Mouse (Mus musculus): ENCODE measurements around the gene Tm4sf1. TPM values are rescaled to one million over a fixed set of nuclear protein-coding genes. Genes with fewer than 3 reads are reported as not detected.

Tm4sf1 gene
- total RNA-seq, 1 experiment from 2014 or later: 44.9 TPM

DNA sequence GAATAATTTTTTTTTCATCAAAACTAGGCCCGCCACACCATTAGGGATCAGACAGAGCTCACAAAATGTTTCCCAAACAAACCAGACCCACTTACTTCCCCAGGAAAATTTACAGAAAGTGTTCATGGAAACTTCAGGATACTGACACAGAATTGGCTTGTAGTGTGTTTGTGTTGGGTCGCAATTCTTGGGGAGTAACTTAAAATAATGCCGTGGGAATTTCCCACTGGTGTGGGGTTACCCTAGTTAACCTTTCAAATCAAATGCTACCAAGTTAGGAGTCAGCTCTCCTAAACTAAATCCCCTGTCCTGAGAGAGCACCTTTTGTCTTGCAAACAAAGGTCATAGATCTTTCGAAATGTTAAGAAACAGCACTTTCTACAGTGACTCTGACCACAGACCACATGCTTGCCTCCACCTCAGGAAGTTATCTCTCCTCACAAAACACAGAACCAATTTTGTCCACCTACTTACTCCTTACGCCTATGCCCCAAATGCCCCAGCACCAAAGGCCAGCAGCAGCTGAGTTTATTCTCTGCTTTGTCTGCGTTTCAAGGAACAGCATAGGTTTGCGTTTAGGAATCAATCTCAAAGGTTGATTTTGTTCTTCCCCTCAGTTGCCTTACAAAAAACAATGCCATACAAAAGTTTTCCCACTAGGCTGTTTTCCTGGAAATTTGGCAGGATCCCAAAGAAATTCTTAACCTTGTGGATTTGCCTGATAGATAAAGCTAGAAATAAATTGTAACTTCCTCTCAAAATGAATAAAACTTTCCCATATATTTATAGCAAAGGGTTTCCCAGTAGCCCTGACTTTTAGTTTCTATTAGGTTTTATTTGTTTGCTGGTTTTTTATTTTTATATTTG is 13.7 kb downstream of the Tm4sf1 start:
- no peak for DNase-seq

DNA sequence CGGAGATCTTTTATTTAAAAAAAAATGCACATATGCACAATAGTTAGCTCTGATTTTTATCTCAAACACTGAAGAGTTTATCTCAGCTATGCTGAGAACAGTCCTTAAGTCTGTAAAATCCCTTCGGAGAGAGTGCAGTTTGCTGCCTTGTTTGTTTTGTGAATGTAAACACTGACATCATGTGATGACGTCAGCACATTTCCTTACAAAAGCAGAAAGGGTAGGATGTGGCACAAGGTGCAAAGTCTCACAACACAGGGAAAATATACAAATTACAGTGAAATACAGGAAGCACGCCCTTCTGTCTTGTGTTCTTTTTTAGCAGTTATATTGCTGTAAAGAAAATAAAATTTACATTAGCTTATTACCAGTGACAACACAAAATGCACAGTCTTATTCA is 14.3 kb downstream of the Tm4sf1 start:
- no peak for DNase-seq

GRCm38 (mm10) chr3:57278225-57278624 is 23.6 kb downstream of the Tm4sf1 start:
- DNase-seq: no peak

GRCm38 (mm10) chr3:57277453-57277852 is 24.3 kb downstream of the Tm4sf1 start:
- no peak for DNase-seq

DNA sequence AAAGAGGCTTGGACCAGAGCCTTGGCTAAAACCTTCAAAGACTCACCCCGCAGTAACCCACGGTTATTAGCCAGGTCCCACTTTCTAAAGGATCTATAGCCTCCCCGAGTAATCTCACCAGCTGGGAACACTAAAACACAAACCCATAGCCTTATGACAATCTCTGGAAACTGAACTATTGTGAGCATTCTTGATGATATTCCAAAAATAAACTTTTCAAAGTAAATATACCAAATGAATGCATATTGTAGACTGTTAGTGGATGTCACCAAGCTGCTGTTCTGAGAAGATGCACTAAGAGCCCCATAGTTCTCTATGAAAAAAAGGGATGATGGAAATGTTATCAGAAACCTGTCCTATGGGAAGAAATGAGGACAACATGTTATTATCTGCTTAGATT is 25.0 kb downstream of the Tm4sf1 start:
- DNase-seq: no peak

GRCm38 (mm10) chr3:57268994-57269393 is 32.8 kb downstream of the Tm4sf1 start:
- no peak for DNase-seq

DNA sequence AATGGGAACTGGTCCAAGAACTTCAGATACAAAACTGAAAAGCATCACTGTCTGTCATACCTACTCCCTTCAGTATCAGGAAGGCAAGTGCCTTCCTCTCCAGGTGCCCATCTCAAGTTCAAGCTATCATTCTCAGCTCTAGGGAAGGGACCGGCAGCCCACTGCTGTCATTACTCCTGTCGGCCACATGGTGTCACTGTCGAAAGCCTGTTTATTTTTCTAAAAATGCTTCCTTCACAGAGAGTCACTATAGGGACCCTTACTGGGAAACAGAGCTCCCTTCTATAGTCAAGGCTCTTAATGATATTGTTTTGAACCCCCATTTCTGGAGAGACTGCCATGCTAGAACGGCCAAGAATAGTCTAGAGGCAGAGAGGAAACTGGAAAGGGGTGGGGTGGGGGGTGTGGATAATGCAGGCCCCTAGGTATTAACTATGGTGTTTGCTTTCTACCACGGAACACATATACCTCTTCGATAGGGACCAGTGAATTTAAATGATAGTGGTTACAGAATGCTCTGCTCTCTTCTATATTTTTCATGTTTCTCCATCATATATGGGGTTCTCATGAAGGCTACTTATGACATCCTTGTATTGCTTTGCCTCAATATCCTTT is 34.1 kb downstream of the Tm4sf1 start:
- peak; percentile 17 for DNase-seq

DNA sequence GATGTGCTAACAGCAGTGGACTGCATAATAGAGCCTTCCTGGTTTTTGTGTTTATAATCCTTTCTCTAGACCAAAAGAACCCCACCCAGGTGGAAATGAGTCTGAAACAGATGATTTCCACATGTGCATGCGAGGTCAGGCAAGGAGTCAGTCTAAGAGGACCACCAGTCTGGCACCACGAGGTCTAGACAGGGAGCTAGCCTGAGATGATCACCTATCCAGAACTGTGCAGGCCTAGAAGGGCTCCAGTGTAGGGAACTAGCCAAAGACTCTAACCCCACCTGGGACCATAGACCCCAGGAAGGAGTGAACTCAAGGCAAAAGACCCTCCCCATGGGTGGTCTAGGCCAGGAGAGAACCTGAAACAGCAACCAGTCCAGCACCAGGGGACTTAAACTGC is 48.7 kb downstream of the Tm4sf1 start:
- no peak for DNase-seq

- peak; percentile 5 for DNase-seq
Measured at GRCm38 (mm10) chr3:57252551-57252950, 49.2 kb downstream of the Tm4sf1 start.

GRCm38 (mm10) chr3:57245242-57245641 is 56.5 kb downstream of the Tm4sf1 start:
- no peak for DNase-seq

Other genes starting within 250 kb of the Tm4sf1 start
- 0.81 and 1.2 TPM in 2 replicates for gene Tm4sf4, start 123.3 kb upstream of the Tm4sf1 start, total RNA-seq (2021)

Measured in adrenal gland, postnatal 25 days (tissue).